Mouse (Mus musculus) ovary, postnatal 10 days (tissue): ENCODE results near the gene Sema4g.

ENCODE experiments used
- DNase-seq: peaks from one replicate; pipeline ENCODE4 v3.0.0; 2022; ENCODE audit warnings: low spot score

Sema4g gene

DNA sequence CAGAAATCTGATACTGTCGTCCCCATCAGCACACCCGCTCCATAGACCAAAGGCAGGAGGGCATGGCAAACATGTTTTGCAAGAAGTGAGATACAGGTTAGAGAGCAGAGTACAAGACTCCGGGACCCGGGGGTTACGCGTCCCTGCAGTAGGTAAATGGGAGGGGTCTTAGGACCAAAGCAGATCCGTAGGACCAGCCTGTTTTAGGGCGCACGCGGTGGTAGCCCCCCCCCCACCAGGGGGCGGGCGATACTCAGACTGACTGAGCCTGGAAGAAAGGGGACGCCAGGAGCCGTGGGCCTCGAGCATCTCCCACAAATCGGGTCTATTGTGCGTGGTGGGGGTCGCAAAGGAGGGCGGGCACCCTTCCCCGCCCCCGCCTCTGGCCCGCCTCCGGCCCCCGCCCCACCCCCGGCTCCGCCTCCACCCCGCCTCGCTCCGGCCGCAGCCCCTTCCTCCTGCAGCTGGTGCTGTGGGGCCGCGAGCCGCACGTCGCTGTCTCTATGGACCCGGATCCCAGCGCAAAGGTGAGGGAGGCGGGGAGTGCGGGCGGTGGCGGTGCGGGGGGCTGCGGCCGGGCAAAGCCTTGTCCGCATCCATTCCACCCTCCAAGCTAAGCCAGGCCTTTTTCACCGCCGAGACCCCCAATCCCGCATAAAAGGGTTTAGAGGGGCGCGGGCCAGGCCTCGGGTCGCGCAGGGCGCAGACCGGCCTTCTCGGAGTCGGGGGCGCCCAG is at the start of gene Sema4g:
Gene Sema4g (plus strand): TSS at position 271 of the 736 bp plus-strand sequence.
- DNase-seq: no peak

DNA sequence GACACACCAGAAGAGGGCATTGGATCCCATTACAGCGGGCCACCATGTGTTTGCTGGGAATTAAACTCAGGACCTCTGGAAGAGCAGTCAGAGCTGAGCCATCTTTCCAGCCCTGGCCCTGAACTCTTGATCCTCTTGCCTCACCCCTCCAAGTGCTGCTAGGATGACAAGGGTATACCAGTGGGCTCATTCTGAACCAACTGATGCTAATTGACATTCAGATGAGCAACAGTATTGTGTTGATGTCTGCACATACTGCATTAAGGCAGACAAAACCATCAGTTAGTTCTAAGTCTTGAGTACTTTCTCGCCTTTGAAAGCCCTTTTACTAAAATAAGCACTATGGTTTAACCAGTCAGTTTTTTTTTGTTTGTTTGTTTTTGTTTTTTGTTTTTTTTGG is 29.3 kb upstream of the Sema4g start:
- DNase-seq: no peak

DNA sequence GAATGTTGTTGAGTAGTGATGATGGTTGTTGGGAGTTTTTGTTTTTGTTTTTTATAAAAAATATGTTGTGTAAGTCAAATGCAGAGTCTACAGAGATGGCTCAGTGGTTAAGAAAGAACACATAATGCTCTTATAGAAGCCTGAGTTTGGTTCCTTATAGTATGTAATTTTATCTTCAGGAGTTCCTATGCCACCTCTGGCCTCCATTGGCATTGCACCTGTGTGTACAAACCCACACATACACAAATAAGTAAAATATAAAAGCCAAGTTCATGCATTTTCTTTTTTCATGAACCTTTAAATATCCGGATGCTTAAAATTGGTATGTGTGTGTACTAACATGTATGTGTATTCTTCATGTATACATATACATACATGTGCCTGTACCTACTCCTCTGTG is 22.9 kb upstream of the Sema4g start:
- DNase-seq: no peak

DNA sequence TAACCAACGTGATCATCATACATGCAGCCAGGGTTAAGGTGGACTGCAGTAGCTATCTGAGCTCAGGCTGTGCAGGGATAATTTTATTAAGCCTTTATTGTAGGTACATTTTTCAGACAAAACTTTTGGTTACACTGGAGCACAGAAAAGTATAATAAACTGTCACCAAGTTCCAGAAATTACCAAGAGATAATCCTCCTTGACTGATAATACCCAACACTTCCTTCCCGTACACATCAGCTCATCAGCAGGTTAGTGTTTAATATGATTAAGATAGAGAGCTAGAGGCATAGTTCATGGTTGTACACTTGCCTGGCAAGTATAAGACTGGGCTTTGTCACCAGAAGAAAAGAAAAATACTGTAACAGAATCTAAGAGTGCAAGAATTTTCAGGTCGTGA is 20.6 kb upstream of the Sema4g start:
- DNase-seq: no peak

DNA sequence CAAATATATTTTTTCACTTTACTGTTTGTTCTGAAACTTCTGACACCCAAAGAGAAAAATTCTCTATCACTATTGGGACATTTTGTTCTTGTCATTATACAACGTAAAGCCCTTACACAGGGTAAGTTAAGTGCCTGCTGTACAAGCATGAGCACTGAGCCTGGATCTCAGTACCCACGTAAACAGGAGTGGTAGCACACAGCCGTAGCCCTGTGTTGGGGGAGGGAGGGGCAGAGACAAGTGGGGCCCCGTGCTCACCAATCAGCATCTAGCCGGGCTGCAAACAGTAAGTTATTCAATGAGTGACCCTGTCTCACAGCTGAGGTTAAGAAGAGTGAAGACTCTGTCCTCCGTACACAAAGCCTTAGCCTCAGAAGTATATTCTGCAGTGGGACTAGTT is 12.3 kb upstream of the Sema4g start:
- no peak for DNase-seq

DNA sequence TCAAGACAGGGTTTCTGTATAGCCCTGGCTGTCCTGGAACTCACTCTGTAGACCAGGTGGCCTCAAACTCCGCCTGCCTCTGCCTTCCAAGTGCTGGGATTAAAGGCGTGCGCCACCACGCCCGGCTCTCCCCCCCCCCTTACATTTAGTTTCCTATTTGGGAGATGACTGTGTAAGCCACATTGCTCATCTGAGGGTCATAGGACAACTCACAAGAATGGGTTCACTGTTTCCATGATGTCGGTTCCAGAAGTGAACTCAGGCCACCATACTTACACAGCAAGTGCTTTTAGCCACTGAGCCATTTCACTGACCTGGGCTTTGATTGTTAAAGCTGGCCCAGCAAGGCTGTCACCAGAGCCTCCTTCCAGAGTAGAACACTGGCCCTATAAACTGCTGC is 11.8 kb upstream of the Sema4g start:
- no peak for DNase-seq

DNA sequence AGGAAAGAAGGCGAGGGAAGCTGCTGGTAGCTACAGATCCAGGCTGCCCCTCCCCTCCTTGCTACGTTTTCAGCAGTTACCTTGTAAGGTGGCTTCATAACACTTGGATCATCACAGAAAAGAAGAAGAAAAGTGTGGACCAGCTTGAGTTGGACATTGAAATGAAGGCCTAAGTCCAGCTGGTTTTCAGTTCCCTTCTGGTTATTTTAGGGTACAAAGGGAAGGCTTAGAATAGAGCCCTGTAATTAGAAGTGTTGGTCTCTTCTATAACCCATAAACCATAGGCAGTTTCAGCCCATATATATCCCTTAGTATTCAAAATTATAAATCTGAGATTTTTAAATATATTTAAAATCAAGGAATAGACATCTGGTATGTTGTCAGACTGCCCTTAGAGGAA is 8.1 kb upstream of the Sema4g start:
- DNase-seq: no peak

DNA sequence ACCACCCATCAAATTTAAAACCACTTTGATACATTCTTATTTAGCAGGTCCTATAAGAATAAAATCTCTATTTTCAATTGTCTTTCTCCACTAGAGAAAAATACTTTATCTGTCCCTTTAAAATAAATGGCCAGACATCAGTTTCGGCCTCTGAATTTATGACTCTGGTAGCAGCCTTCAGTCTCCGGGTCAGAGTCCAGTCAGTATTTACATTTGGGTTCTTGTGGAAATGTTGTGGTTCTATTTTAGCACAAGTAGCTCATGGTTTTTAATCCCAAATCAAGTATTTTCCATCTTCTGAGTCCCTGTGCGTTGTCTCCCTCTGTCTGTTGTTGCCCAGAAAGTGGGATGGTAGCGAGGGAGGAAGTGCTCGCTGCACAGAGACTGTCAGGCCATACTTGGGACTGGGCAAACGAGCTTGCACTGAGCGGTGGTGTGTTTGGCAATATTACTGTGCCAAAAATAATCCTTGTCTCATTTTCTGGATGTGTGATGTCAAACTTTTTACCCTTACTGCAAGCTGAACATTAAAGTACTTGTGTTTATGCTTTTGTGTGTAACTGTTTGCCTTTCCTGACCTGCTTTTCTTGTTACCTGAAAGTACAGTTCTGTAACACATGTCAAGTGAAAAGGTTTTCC is 6.3 kb upstream of the Sema4g start:
- no peak for DNase-seq

DNA sequence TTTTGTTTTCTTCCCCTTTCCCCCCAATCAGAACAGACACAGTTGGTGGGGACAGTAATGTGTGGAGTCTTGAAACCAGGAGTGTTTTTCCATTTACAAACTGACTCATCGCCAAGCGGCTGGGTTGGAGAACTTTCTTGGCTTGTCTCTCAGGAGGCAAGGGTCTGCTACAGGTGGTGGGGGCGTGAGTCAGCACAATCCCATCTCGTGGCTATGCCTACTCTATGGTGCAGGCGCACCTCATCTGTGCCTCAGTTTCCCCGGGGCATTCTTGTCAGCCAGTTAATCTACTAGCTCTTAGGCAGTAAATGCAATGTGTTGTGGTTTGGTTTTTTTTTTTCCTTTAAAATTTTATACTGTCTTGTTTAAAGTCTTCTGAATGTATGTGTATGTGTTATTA is 5.5 kb upstream of the Sema4g start:
- no peak for DNase-seq

DNA sequence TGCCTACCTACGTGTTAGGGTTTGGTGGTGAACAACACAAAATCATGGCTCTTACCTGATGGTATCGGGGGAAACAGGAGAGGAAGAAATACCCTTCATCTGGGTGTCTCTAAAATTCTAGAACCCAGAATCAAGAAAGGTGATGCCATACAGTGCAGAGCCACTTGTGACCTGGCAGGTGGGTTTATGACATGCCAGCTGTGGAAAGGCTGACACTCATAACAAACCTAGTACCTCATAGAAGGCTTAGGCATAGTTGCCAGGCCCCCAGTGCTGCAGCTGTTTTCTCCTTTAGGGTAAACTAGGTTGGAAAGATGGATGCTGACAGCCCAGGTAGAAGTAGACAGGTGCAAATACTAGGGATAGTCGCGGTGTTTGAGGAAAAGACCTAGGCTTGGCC is 4.5 kb upstream of the Sema4g start:
- DNase-seq: no peak

DNA sequence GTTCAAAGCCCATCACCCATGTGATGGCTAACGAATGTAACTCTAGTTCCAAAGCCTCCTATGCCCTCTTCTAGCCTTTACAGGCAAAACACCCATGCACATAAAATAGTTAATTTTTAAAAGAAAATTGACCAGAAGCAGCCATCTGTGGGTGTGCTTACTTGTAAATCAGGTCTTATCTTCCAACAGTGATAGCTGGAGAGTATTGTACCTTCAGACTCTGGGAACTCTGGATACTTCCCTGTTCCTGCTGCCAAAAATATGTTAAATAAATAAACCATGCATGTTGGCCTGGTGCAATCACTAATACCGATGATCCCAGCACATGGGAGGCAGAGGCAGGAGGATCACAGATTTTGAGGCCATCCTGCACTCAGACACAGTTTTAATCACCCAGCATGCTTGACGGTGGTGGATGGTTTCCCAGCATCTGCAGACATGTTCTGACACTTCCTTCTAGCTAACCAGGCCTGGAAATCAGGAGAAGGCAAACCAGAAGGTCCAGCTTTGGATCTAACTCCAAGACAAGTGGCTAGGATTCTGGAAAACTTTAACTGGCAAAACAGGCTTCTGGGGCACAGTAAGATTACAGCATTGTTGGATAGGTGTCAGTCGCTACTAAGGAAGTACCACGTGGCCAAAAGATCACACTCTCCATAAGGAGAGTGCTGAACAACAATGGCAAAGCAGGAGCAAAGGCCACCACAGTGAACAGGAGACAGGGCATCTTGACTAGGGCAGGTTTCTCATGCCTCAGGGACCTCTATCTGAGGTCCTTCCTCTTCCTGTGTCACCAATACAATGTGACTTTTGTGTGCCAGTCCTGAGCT is 3.5 kb upstream of the Sema4g start:
- DNase-seq: no peak

DNA sequence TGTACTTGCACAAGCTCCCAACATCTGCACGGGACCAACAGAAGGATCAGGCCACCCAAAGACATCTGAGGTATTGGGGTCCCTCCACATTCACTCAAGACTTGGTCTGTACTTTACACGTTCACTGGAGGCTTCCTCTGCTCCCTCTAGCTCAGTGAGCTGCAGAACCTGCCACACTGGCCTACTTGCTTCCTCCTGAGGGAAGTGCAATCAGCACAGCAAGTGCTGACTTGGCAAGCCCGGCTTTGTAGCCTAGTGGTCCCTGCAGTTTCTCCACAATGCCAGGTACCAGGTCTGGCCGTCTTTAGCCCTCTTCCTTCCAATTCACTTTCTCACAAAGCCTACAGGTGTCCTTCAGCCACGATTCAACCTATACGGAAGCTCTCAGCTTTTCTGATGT is 1.9 kb upstream of the Sema4g start:
- no peak for DNase-seq

DNA sequence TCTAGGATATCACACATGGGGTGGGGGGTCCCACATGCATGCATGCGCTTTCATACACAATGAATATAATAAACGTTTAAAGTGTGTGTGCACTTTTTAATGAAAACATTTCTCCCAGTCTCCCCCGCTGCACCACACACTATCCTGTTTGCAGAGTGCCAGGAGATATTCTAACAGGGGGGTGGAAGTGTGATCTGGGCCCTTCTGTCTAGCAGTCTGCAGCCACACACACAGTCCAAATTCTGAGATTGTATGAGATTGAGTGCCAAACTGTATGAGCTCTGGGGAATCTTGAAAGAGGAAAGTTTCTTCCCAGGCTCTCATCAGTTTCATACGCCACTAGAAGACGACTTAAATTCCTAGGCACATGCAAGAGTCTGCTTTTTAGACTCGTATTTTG is 1.1 kb upstream of the Sema4g start:
- DNase-seq: no peak

DNA sequence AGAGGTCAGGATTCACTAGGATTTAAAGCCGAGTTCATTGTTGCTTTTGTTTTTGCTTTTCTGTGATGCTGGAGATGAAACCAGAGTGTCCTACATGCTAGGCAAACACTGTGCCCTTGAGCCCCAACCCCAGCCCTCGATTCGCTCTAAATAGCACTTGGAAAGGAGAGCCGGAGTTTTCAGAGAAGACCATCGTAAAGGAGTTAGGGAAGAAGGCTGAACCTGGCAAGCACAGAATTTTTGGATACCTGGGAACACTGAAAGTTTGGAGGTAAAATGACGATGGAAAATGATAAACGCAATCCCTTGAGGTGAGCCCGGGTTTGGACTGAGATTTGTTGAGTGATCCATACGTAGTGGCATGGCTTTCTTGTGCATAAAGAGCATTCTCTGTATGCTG is 580 bp upstream of the Sema4g start:
- no peak for DNase-seq

DNA sequence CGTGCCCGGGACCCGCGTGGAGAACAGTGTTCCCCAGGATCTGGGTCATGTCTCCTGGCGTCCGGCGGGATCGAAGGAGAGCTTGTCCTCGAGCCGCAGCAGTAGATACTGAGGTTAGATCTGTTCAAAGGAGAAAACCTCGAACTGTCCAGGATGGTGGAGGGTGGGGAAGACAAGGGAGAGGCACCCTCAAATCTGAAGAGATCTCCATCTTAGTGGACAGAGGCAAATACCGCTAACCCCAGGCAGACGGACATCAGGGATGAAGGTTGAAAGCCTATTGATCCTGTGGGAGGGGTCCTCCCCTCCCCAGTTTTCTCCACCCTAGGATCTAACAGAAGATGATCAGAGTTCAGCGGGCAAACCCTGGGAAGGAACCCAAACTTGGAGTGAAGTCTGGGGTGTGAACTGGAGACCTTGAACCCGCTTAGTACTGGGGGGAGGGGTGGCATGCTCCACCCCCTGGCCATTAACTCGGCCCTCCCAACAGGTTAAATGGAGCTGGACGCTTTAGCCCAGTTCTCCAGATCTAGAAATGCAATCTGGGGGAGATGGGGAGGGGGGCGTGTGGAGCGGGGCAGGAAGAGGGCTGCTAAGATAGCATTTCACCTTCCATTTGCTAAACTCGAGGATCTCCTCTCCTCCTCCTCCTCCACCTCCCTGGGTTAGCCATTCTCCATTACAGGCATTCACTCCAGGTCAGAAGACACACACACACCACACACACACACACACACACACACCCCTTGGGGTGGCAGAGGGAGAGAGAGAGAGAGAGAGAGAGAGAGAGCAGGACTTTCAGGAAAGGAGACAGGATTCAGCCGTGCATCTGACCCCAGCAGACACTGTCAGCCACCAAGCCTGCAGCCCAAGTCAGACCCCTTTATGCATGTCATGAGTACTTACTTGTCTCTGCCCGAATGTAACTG is 930 bp downstream of the Sema4g start:
- DNase-seq: no peak

DNA sequence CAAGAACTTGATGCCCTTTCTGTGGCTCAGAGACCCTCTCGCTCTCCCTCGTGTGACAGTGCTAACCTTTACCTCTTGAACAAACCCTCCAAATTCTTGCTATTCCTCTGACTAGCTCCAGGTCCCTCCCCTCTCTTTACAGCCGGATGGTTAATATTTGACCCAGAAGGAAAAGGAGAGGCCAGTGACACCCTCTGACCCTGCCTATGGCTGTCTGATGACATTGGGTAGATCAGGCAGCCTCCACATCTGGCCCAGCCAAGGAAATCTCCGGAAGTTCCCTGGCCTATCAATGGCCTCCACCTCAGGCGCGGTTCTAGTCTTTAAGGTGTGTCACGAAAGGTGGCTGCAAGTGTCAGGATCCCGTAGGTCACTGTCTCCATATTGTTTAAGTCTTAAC is 2.1 kb downstream of the Sema4g start:
- no peak for DNase-seq

DNA sequence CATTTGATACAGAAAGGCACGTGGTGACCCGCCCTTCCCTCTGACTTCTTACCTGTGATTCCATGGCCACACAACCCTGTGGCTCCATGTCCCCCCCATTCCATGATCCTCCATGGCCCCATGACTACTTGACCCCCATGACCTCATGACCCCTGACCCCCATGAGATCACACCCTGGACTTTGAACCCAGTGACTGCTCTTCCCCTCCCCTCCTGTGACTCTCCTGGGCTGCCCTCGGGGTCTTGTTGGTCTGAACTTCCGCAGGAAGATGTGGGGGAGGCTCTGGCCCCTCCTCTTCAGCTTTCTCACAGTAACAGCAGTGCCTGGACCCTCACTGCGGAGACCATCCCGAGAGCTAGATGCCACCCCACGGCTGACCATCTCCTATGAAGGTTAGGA is 3.3 kb downstream of the Sema4g start:
- DNase-seq: no peak

DNA sequence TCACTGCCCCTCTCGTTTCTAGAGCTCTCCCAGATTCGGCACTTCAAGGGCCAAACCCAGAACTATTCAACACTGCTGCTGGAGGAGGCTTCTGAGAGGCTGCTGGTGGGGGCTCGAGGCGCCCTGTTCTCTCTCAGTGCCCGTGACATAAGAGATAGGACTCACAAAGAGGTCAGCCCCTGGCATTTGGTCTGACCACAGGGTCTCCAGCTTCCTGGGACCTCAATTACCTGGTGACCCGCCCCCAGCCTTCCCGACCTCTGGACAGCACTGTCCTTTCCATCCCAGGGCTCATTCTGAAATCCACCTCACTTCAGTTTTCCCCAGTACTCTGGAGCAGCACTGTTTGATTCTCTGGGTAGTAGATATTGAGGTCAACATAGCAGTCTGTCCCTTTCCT is 3.8 kb downstream of the Sema4g start:
- no peak for DNase-seq

DNA sequence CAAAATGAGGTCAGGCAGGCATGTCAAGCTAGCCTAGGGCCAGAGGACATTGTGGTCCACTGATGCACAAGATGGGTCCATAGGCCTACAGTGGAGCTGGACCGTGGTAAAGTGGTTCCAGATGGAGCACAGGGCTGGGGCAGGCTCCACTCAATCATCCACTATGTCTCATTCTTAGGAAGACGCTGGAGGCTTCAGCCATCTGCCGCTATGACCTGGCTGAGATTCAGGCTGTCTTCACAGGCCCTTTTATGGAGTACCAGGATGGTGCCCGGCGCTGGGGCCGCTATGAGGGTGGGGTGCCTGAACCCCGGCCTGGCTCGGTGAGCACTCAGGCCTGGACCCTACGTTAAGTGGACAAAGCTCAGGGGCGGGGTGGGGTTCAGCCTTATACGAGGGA is 8.9 kb downstream of the Sema4g start:
- DNase-seq: no peak

DNA sequence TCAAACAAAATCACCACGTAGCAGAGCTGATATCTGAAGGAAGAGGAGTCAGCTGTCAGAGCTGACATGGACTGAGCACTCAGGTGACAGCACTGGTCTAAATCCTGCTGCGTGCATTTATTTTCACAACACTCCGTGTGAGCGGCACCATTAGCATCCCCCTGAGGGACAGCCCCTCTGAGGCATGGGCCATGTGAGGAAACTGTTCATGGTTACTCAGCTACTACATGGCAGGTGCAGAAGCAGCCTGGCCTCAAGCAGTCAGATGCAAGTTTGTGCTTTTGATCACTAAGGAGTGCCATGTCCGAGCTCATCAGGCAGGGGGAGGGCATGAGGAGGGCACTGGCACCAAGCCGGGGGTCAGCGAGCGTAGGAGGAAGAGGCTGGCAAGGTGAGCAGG is 10.7 kb downstream of the Sema4g start:
- DNase-seq: no peak

DNA sequence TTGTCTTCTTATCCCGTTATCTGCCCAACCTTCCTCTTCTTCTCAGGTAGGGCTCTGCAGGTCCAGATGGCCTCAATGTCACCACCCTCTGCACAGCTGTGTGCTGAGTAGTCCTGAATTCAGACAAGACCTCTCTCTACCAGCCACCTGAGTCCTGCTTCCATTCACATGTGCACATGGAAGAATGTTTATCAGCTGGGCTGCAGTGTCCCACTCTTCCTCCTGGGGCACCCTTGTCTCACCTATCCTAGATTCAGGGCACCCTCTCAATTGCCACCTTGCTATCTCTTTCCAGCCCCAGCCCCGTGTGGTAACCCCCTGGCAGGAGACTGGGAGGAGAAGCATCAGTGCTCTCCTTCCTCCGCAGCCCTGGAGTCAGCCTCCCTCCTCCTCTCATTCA is 13.4 kb downstream of the Sema4g start:
- no peak for DNase-seq
